22 mouse cellular contexts compared by ENCODE assay signal in the genomic region with DNA sequence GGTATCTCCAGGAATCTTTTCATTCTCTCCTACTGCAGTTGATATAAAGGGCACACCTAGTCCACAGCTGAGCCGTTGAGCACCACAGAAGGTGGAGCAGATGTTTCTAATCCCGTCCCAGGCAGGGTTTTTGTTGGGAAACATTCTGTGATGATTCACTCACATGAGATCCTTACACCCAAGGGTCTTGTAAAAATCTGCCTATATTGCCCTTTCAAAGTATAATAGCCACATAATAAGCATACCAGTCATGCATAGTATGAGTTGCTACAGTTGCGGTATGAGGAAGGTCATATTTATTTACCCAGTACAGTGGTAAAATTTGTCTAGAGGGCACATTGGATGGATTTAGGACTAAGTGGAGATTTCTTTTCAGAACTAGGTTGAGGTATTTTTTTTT. TPM values are rescaled to one million over a fixed set of nuclear protein-coding genes. Genes with fewer than 3 reads are reported as not detected.
DNase-seq lines count a peak whose midpoint lies in the region; ATAC-seq and TF ChIP-seq lines count a peak whose summit lies in the region.
"Had no signal": no experiment of that assay in that cellular context is flagged by ENCODE, and none has a peak within 500 bp of the region (broad histone marks: within the 10 kb centered on the region; RNA-seq: fewer than 3 reads in every experiment).

No protein-coding gene starts in this region.

- H3K36me3 ChIP-seq in stomach, postnatal 0 days (ENCODE audit: control insufficient read depth, insufficient read depth, low read length) = no peaks in the 10 kb centered on the region
- H3K36me3 ChIP-seq: G1E had no signal

- POLR2A ChIA-PET in Patski (lab: Charles Lee) = no interaction called here

- no peak overlapping the region for H3K4me3 ChIP-seq in stomach, postnatal 0 days (ENCODE audit: low read depth, low read length)

- DNase-seq in 3T3-L1 (ENCODE audit: low read depth, low spot score) (peak; percentile 78), Patski (ENCODE audit: low read depth, low spot score) (no peak)
- DNase-seq in stomach, postnatal 0 days (ENCODE audit: low spot score) = no peak
- no peak for DNase-seq in right cerebral cortex, postnatal 10 days (ENCODE audit: low spot score in 2 of 2)
- DNase-seq in urinary bladder, postnatal 14 days (ENCODE audit: low spot score) = no peak
- no peak for DNase-seq in urinary bladder, adult 18-20 months (ENCODE audit: low spot score in 2 of 2)
- DNase-seq: adrenal gland, adult 2 months; adrenal gland, adult 8-10 months; adrenal gland, postnatal 10 days; adrenal gland, postnatal 14 days; adrenal gland, postnatal 25 days; adrenal gland, postnatal 36 days; B cell, adult 2 months; cerebellum, adult 11 months; cerebellum, adult 11-12 months; cerebellum, adult 18-20 months; cerebellum, adult 2 months; cerebellum, adult 8-10 months had no signal

- peak; percentile 60 for ATAC-seq in Patski
- ATAC-seq in stomach, postnatal 0 days (ENCODE audit: low FRiP score, low TSS enrichment) = no peak
- ATAC-seq: activated CD4-positive, CD25-positive, alpha-beta regulatory T cell, adult 4 months; CD4-positive, CD25-positive, alpha-beta regulatory T cell, adult 4 months had no signal

- no peak overlapping the region for H3K9ac ChIP-seq in stomach, postnatal 0 days (ENCODE audit: low read length)

- TF ChIP-seq CTCF in Patski (IDR thresholded peaks at IDR 0.05) = no peak
- no peak for TF ChIP-seq CTCF in stomach, postnatal 0 days (IDR thresholded peaks at IDR 0.05; ENCODE audit: low read depth)

- in situ Hi-C loops in Patski (cut with MboI; ENCODE audit: low pct_unique_long_range_greater_than_20kb) = no loop called here

- CTCF ChIA-PET in Patski (lab: Charles Lee) = no interaction called here

- H3K9me3 ChIP-seq in stomach, postnatal 0 days (ENCODE audit: control insufficient read depth, low read length) = no peaks in the 10 kb centered on the region
- H3K9me3 ChIP-seq: G1E had no signal

- H3K4me1 ChIP-seq in stomach, postnatal 0 days (replicated peaks; ENCODE audit: control insufficient read depth, insufficient read depth) = no peaks in the 10 kb centered on the region

- WGBS in stomach, postnatal 0 days = 67% methylated on average over 3 of the region's 3 CpGs

- peak; percentile 49 for TF ChIP-seq EP300 in stomach, postnatal 0 days (optimal IDR thresholded peaks at IDR 0.05)

- H3K27ac ChIP-seq in stomach, postnatal 0 days (replicated peaks) = no peak overlapping the region

- no peaks in the 10 kb centered on the region for H3K27me3 ChIP-seq in Patski
- no peaks in the 10 kb centered on the region for H3K27me3 ChIP-seq in stomach, postnatal 0 days (ENCODE audit: control insufficient read depth, insufficient read depth, low read length)
- H3K27me3 ChIP-seq: CH12.LX had no signal

- no peak overlapping the region for H3K4me2 ChIP-seq in stomach, postnatal 0 days (replicated peaks; ENCODE audit: low read depth)

RNA-seq across cellular contexts. Expression of a gene that starts 17.5 kb away (rescaled TPM):
- 64.4 TPM for polyA plus RNA-seq in Patski (2021)
- polyA plus RNA-seq in stomach, postnatal 0 days (2015; fragmentation: Nextera tagmentation; extraction: Ambion mirVana) = 11.4 TPM in 2 replicates
